Mouse (Mus musculus) cerebellum, adult 9-10 months (tissue): ENCODE results near the gene Rln3.
A peak's percentile ranks its signal among the peaks of the same experiment; 100 is the strongest.

ENCODE experiments used
- DNase-seq: peaks from one replicate; pipeline ENCODE4 v3.0.0; 2022

The Rln3 gene

GRCm38 (mm10) chr8:84012499-84013165 is 32.2 kb downstream of the Rln3 start:
- DNase-seq = no peak

GRCm38 (mm10) chr8:84011705-84012498 is 32.9 kb downstream of the Rln3 start, which contains the start of gene 2210011C24Rik:
Gene 2210011C24Rik (minus strand): TSS chr8:84012171.
- DNase-seq = peak; percentile 11

GRCm38 (mm10) chr8:84010625-84011611 is 33.9 kb downstream of the Rln3 start:
- peak; percentile 51 for DNase-seq

GRCm38 (mm10) chr8:84009876-84010275 is 34.9 kb downstream of the Rln3 start:
- DNase-seq = peak; percentile 86

- no peak for DNase-seq
These were observed 36.4 kb downstream of the Rln3 start for GRCm38 (mm10) chr8:84008362-84008761.

- peak; percentile 52 for DNase-seq
These were observed 39.3 kb downstream of the Rln3 start for GRCm38 (mm10) chr8:84005502-84005901.

- peak; percentile 95 for DNase-seq
These were observed 40.1 kb downstream of the Rln3 start for GRCm38 (mm10) chr8:84004533-84005201.

- DNase-seq = no peak
These were observed 41.1 kb downstream of the Rln3 start for GRCm38 (mm10) chr8:84003612-84004246.

GRCm38 (mm10) chr8:84002957-84003611 is 41.7 kb downstream of the Rln3 start:
- peak; percentile 48 for DNase-seq

GRCm38 (mm10) chr8:84001281-84002000 is 43.4 kb downstream of the Rln3 start, which contains the start of gene 1700067K01Rik:
Gene 1700067K01Rik (plus strand): TSS chr8:84001502.
- peak; percentile 39 for DNase-seq

- DNase-seq = peak; percentile 41
These were observed 45.0 kb downstream of the Rln3 start for GRCm38 (mm10) chr8:83999825-84000224.

- peak; percentile 62 for DNase-seq
These were observed 45.6 kb downstream of the Rln3 start for GRCm38 (mm10) chr8:83999057-83999705.

- DNase-seq = no peak
These were observed 46.4 kb downstream of the Rln3 start for GRCm38 (mm10) chr8:83998231-83999056.

- peak; percentile 57 for DNase-seq
These were observed 47.2 kb downstream of the Rln3 start, which contains the start of gene Samd1 for GRCm38 (mm10) chr8:83997511-83998141. Gene Samd1 (plus strand): TSS chr8:83997672.

GRCm38 (mm10) chr8:83996567-83997505 is 48.0 kb downstream of the Rln3 start:
- peak; percentile 77 for DNase-seq

- peak; percentile 65 for DNase-seq
These were observed 48.8 kb downstream of the Rln3 start for GRCm38 (mm10) chr8:83995973-83996372.

GRCm38 (mm10) chr8:83994030-83994429 is 50.8 kb downstream of the Rln3 start:
- no peak for DNase-seq
